Mouse (Mus musculus): Measurements from ENCODE around the gene Osbp2. TPM values are rescaled to one million over a fixed set of nuclear protein-coding genes. Genes with fewer than 3 reads are reported as not detected.

Gene Osbp2
- total RNA-seq, 2 experiments from 2014 or later, result 0.46 TPM

GRCm38 (mm10) chr11:3759433-3759832 lies 104.3 kb downstream of the Osbp2 start:
- DNase-seq, result no peak

- no peak for DNase-seq
Observed at GRCm38 (mm10) chr11:3755341-3755740, 108.4 kb downstream of the Osbp2 start.

GRCm38 (mm10) chr11:3754685-3755084 lies 109.0 kb downstream of the Osbp2 start:
- no peak for DNase-seq

GRCm38 (mm10) chr11:3753897-3754296 lies 109.8 kb downstream of the Osbp2 start:
- no peak for DNase-seq

- DNase-seq, result no peak
Observed at GRCm38 (mm10) chr11:3752766-3753165, 110.9 kb downstream of the Osbp2 start.

GRCm38 (mm10) chr11:3749831-3750230 lies 113.9 kb downstream of the Osbp2 start:
- no peak for DNase-seq

- DNase-seq, result no peak
Observed at GRCm38 (mm10) chr11:3742449-3742848, 121.3 kb downstream of the Osbp2 start.

GRCm38 (mm10) chr11:3741183-3741582 lies 122.5 kb downstream of the Osbp2 start:
- DNase-seq, result no peak

GRCm38 (mm10) chr11:3738778-3739177 lies 124.9 kb downstream of the Osbp2 start:
- no peak for DNase-seq

GRCm38 (mm10) chr11:3735715-3736114 lies 128.0 kb downstream of the Osbp2 start:
- DNase-seq, result no peak

- DNase-seq, result no peak
Observed at GRCm38 (mm10) chr11:3733933-3734636, 129.6 kb downstream of the Osbp2 start.

- DNase-seq, result no peak
Observed at GRCm38 (mm10) chr11:3731469-3731868, 132.2 kb downstream of the Osbp2 start.

- no peak for DNase-seq
Observed at GRCm38 (mm10) chr11:3727438-3728105, 136.1 kb downstream of the Osbp2 start.

- no peak for DNase-seq
Observed at GRCm38 (mm10) chr11:3725331-3726054, 138.2 kb downstream of the Osbp2 start.

- DNase-seq, result no peak
Observed at GRCm38 (mm10) chr11:3724726-3725125, 139.0 kb downstream of the Osbp2 start.

- DNase-seq, result no peak
Observed at GRCm38 (mm10) chr11:3723910-3724309, 139.8 kb downstream of the Osbp2 start.

GRCm38 (mm10) chr11:3722861-3723260 lies 140.8 kb downstream of the Osbp2 start:
- DNase-seq, result no peak

GRCm38 (mm10) chr11:3722036-3722435 lies 141.7 kb downstream of the Osbp2 start:
- DNase-seq, result no peak

GRCm38 (mm10) chr11:3716662-3717061 lies 147.0 kb downstream of the Osbp2 start:
- DNase-seq, result no peak

GRCm38 (mm10) chr11:3714486-3714885 lies 149.2 kb downstream of the Osbp2 start:
- DNase-seq, result no peak

GRCm38 (mm10) chr11:3710203-3710602 lies 153.5 kb downstream of the Osbp2 start:
- DNase-seq, result no peak

- no peak for DNase-seq
Observed at GRCm38 (mm10) chr11:3707057-3707456, 156.6 kb downstream of the Osbp2 start.

- DNase-seq, result no peak
Observed at GRCm38 (mm10) chr11:3704404-3704803, 159.3 kb downstream of the Osbp2 start.

Data from gastrocnemius, postnatal 25 days (tissue).